Mouse (Mus musculus) spleen, adult 2 months (tissue): ENCODE data around the gene Hacl1. TPM values are rescaled to one million over a fixed set of nuclear protein-coding genes. Genes with fewer than 3 reads are reported as not detected.

Experiments used
- DNase-seq, 2 experiments: peaks; one replicate each; pipeline versions ENCODE4 v3.0.0 to v3.0.0-alpha.2; 2012 to 2021; ENCODE audit warnings: low spot score in 2 of 2, low read depth in 1 of 2
- H3K27ac ChIP-seq: fragments of 200-500 bp; 2 replicates; pipeline ENCODE4 v1.5.1; 2012; ENCODE audit warnings: low read length, inconsistent platforms; ENCODE audit not compliant: insufficient read depth
- H3K27me3 ChIP-seq: fragments of 200-500 bp; 2 replicates; pipeline ENCODE4 v1.6.1; 2012; ENCODE audit warnings: mild to moderate bottlenecking, moderate library complexity, low read length, inconsistent platforms; ENCODE audit not compliant: control insufficient read depth, insufficient read depth
- H3K36me3 ChIP-seq: fragments of 200-500 bp; 2 replicates; pipeline ENCODE4 v1.6.1; 2012; ENCODE audit warnings: mild to moderate bottlenecking, low read length, inconsistent platforms; ENCODE audit not compliant: control insufficient read depth, insufficient read depth
- H3K4me1 ChIP-seq: fragments of 200-500 bp; 2 replicates; pipeline ENCODE4 v1.6.1; 2011; ENCODE audit warnings: inconsistent platforms; ENCODE audit not compliant: control insufficient read depth, insufficient read depth, insufficient read length
- H3K4me3 ChIP-seq: fragments of 200-500 bp; 2 replicates; pipeline ENCODE4 v1.5.1; 2011; ENCODE audit warnings: mild to moderate bottlenecking, inconsistent platforms; ENCODE audit not compliant: insufficient read depth, insufficient read length; ENCODE audit errors: extremely low read depth
- CTCF ChIP-seq: fragments of 200-500 bp; IDR thresholded peaks from 2 replicates; pipeline ENCODE4 v1.5.1; 2011; ENCODE audit warnings: mild to moderate bottlenecking, inconsistent platforms; ENCODE audit not compliant: insufficient read depth, insufficient read length, insufficient replicate concordance; ENCODE audit errors: extremely low read depth
- POLR2A ChIP-seq: fragments of 200-500 bp; IDR thresholded peaks from 2 replicates; pipeline ENCODE4 v1.6.1; 2011; ENCODE audit warnings: low read depth, low read length, inconsistent platforms
- WGBS: fragments of 180-500 bp; shearing (Covaris S2); methylation state at CpG from one replicate; pipeline ENCODE4 v1.1.7; 2018; 5-methylcytosine and 5-hydroxymethylcytosine counted together
- polyA plus RNA-seq: library from polyadenylated mRNA; depleted of rRNA; stranded (reverse); fragments of >200 nt; gene quantifications from 2 replicates; pipeline ENCODE4 v1.2.3, GENCODE M21; 2012; rRNA removed

Hacl1 gene
- polyA plus RNA-seq, result 4.5 and 6.1 TPM in 2 replicates

DNA sequence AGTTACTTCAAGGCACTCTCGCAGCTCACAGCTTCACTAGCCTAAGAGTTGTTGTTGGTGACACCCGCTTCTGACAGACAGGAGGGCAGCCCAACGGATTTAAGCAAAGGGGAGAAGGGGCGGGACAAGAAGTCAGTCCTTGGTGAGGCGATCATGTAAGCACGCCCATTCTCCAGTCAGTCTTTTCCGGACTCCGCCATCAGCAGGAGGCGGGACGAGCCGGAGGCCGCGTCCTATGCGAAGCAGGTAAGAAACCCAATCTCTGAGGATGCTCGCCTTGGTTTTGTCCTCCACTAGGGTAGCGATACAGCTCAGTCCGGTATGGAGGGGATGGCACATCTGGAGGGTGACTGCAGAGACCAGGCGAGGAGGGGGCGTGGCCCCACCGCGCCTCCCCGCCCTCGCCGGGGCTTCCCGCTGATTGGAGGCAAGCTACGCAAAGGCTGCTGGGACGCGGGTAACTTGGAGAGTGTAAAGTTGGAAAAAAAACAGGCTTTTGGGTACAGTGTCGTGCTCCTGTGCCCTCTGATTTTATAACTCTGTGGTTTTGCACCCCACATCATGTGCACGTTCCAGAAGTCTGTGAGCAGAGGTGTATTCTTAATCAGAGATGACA lies at the start of gene Hacl1, which contains the start of gene Btd:
Gene Hacl1 (minus strand): TSS at position 397 of the 616 bp plus-strand sequence.
Gene Btd (plus strand): TSS at position 139 of the 616 bp plus-strand sequence.
- peak within 1 kb of the TSS; percentile 80 for H3K4me3 ChIP-seq
- H3K4me1 ChIP-seq, result peaks cover 2% of the 10 kb centered on the region; the same call in 1 of the 2 replicates
- TF ChIP-seq CTCF (no peak), POLR2A (peak; percentile 13; the same call in 1 of the 2 replicates)
- H3K36me3 ChIP-seq, result no peaks in the 10 kb centered on the region
- DNase-seq, result peak; percentile 89 to 93
- WGBS, result under 1% methylated on average over 30 of the region's 30 CpGs
- peak within 1 kb of the TSS; percentile 87 for H3K27ac ChIP-seq
- no peaks in the 10 kb centered on the region for H3K27me3 ChIP-seq

DNA sequence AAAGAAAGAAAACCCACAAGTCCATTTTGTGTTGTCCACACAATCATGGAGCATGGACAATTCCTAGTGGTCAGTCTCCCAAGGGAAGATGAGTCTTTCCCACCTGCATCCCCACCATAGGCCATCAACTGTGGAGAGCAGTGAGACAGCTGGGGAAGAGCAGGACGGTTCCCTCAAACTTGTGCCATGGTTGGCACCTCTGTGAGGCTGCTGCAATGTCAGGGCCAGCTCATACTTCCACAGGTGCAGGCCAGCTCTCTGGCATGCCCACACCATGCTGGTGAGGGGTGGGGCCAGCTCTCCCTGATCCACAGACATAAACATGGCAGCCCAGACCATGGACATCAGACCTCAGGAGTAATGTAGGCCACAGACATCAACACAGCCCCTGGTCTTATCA lies 45.1 kb upstream of the Hacl1 start:
- no peak overlapping the region for H3K4me3 ChIP-seq
- peaks cover 31% of the 10 kb centered on the region; the same call in 1 of the 2 replicates for H3K4me1 ChIP-seq
- WGBS, result 52% methylated on average over 1 of the region's 1 CpGs
- H3K36me3 ChIP-seq, result no peaks in the 10 kb centered on the region
- TF ChIP-seq POLR2A (no peak), CTCF (no peak)
- DNase-seq, result no peak
- peak overlapping the region; percentile 77 for H3K27ac ChIP-seq
- no peaks in the 10 kb centered on the region for H3K27me3 ChIP-seq

DNA sequence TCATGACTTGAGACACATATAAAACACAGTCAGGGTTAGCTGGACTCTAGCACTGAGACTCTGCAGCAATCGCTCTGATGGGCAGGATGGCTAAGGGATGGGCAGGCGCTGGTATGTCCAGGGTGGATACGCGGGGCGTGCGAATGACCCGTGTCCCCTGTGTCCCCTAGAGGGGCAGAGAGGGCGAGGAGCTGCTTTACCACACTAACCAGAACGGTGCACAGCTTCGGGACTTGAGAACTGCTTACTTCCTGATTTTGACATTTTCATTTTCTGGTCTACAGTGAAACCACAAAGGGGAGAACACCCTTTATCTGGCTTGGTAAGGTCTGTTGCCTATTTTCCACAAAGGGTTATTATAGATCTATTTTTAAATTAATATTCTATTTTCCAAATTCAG lies 44.6 kb upstream of the Hacl1 start:
- DNase-seq, result peak in 1 of 2 experiments; percentile 58
- WGBS, result 4% methylated on average over 10 of the region's 10 CpGs
- H3K27ac ChIP-seq, result peak overlapping the region; percentile 94
- peaks cover 35% of the 10 kb centered on the region; the same call in 1 of the 2 replicates for H3K4me1 ChIP-seq
- H3K36me3 ChIP-seq, result no peaks in the 10 kb centered on the region
- peak; percentile 22; the same call in 1 of the 2 replicates for TF ChIP-seq POLR2A
- TF ChIP-seq CTCF, result no peak
- H3K27me3 ChIP-seq, result no peaks in the 10 kb centered on the region
- peak overlapping the region; percentile 49; the same call in 1 of the 2 replicates for H3K4me3 ChIP-seq

DNA sequence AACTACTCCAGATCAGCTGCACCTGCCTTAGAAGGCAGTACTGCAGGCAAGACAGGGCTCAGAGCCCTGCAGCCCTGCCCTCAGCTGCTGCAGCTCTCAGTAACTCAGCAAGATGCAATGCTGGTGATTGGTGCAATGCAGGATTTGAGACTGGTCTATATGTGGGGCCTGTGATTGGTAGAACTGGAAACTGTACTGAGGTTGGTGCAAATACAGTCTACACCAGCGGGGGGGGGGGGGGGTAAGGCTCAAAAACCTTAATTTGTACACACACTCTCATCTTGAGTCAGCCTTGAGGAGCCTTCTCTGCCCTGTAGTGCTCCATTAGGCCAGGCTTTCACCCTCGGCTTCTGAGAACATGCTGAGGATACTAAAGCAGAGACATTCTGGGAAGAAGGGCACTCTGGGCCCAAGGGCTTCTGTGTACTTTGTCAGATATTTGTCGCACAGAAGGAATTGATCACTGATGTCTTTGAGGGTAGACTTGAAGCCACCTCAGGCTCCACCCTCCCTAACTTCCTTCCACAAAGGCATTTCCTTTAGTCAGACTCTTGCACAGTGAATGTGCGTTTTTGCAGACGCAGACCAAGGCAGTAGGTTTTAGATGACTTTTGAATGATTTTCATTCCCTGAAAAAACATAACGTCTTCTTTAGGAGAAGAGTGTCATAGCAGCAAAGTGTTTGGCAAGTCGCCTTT lies 43.4 kb upstream of the Hacl1 start:
- no peak for TF ChIP-seq CTCF
- no peak for TF ChIP-seq POLR2A
- H3K4me3 ChIP-seq, result no peak overlapping the region

DNA sequence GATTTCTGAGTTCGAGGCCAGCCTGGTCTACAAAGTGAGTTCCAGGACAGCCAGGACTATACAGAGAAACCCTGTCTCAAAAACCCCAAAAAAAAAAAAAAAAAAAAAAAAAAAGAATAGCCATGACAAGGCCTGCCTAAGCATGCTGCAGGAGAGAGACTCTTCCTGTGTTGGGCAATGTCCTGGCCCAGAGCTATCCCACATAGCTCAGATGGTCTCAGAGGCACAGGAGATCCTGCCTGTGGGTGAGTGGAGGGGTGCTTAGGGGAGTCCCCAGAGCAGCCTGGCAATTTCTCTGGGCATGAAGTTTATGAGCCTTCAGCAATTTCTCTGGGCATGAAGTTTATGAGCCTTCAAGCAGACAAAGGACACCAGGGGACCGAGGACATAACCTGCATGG lies 42.5 kb upstream of the Hacl1 start:
- H3K36me3 ChIP-seq, result no peaks in the 10 kb centered on the region
- peaks cover 39% of the 10 kb centered on the region; the same call in 1 of the 2 replicates for H3K4me1 ChIP-seq
- peak overlapping the region; percentile 72; the same call in 1 of the 2 replicates for H3K27ac ChIP-seq
- no peak for TF ChIP-seq CTCF
- no peak for TF ChIP-seq POLR2A
- H3K4me3 ChIP-seq, result no peak overlapping the region
- 77% methylated on average over 2 of the region's 2 CpGs for WGBS
- no peaks in the 10 kb centered on the region for H3K27me3 ChIP-seq
- no peak for DNase-seq

More for the DNA sequence above, 43.4 kb upstream of the Hacl1 start:
- H3K27me3 ChIP-seq, result no peaks in the 10 kb centered on the region
- no peak for DNase-seq
- peak overlapping the region; percentile 72 for H3K27ac ChIP-seq
- H3K4me1 ChIP-seq, result peaks cover 39% of the 10 kb centered on the region; the same call in 1 of the 2 replicates
- no peaks in the 10 kb centered on the region for H3K36me3 ChIP-seq
- 10% methylated on average over 7 of the region's 7 CpGs for WGBS

DNA sequence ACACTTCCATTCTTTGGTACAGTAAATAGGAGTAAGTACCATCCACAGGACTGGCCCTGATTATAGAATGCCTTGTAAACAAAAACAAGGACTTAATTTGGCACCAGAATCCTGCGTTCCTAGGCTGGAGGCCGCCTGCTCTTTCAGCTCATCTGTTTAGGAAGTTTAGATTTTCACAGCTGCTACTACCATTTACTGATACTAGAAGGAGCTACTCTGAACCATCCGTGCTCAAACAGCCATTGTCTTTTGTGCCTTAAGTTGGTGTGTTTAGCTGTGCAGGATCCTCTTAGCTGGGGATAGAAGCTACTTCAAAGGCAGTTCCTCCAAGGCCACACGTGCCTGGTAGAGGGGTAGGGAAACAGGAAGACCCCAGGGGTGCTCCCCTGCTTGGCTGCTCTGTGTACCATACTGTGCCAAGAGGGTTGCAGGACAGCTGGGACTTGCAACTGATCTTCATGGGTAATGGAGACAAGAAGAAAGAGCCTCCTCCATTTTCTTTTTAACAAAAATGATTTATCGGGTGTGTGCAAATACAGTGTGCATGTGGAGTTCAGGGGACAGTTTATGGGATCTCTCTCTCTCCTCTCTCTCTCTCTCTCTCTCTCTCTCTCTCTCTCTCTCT lies 41.0 kb upstream of the Hacl1 start:
- Histone ChIP-seq H3K36me3 (no peaks in the 10 kb centered on the region), H3K27ac (peak overlapping the region; percentile 25; the same call in 1 of the 2 replicates), H3K4me3 (no peak overlapping the region), H3K27me3 (no peaks in the 10 kb centered on the region), H3K4me1 (peaks cover 39% of the 10 kb centered on the region; the same call in 1 of the 2 replicates)
- DNase-seq, result no peak
- no peak for TF ChIP-seq POLR2A
- TF ChIP-seq CTCF, result no peak
- WGBS, result 42% methylated on average over 5 of the region's 5 CpGs

DNA sequence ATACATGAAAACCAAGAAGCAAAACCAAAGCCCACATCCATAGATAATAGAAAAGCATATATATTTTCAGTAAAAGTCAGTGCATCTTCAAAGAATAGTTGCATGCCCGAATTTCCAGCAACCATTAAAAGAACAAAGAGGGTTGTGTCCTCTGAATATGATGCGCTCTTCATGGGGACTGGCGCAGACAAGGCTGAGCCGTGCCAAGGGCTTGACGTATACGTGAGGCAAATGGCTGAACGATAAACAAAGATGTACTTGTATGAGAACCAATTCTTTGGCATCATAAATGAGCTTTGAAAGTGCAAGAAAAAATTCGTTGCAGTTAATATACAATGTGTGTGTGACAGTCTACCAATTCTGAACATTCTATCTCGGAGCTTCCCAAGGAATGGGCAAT lies 40.2 kb upstream of the Hacl1 start:
- no peaks in the 10 kb centered on the region for H3K36me3 ChIP-seq
- DNase-seq, result no peak
- H3K27ac ChIP-seq, result no peak overlapping the region
- peaks cover 33% of the 10 kb centered on the region; the same call in 1 of the 2 replicates for H3K4me1 ChIP-seq
- H3K27me3 ChIP-seq, result no peaks in the 10 kb centered on the region
- WGBS, result 83% methylated on average over 9 of the region's 9 CpGs
- TF ChIP-seq POLR2A (no peak), CTCF (no peak)
- H3K4me3 ChIP-seq, result no peak overlapping the region
